Mouse (Mus musculus) heart, postnatal 0 days (tissue): ENCODE results near the gene Poln. TPM values are rescaled to one million over a fixed set of nuclear protein-coding genes. Genes with fewer than 3 reads are reported as not detected.

Experiments used
- ATAC-seq: fragments of 200-750 bp; cut with Nextera tagmentation; 2 replicates; pipeline ENCODE4 v1.8.0; 2017; ENCODE audit warnings: low read depth, moderate number of reproducible peaks, moderate library complexity; ENCODE audit not compliant: insufficient read depth
- DNase-seq: peaks from one replicate; pipeline ENCODE4 v3.0.0-alpha.2; 2016; ENCODE audit warnings: low spot score
- H3K27ac ChIP-seq: fragments of 300-500 bp; sonication (generic); 2 replicates; pipeline ENCODE4 v1.5.1; 2014; ENCODE audit warnings: low read depth, mild to moderate bottlenecking
- H3K27me3 ChIP-seq: fragments of 300-500 bp; sonication (generic); 2 replicates; pipeline ENCODE4 v1.6.1; 2014; ENCODE audit warnings: low read length, mixed read lengths; ENCODE audit not compliant: control insufficient read depth, insufficient read depth
- H3K36me3 ChIP-seq: fragments of 300-500 bp; sonication (generic); replicated peaks from 2 replicates; pipeline ENCODE4 v1.6.1; 2014; ENCODE audit warnings: low read length, mixed read lengths; ENCODE audit not compliant: control insufficient read depth, insufficient read depth
- H3K4me1 ChIP-seq: fragments of 300-500 bp; sonication (generic); 2 replicates; pipeline ENCODE4 v1.6.1; 2014; ENCODE audit warnings: antibody characterized with exemption; ENCODE audit not compliant: control insufficient read depth, insufficient read depth
- H3K4me2 ChIP-seq: fragments of 300-500 bp; sonication (generic); 2 replicates; pipeline ENCODE4 v1.6.1; 2014; ENCODE audit warnings: low read depth, mild to moderate bottlenecking, low read length, moderate library complexity
- H3K4me3 ChIP-seq: fragments of 300-500 bp; sonication (generic); 2 replicates; pipeline ENCODE4 v1.5.1; 2014; ENCODE audit warnings: low read depth, low read length
- H3K9ac ChIP-seq: fragments of 300-500 bp; sonication (generic); replicated peaks from 2 replicates; pipeline ENCODE4 v1.6.1; 2014; ENCODE audit warnings: low read depth, low read length, mixed read lengths
- H3K9me3 ChIP-seq: fragments of 300-500 bp; sonication (generic); replicated peaks from 2 replicates; pipeline ENCODE4 v1.6.1; 2016; ENCODE audit warnings: low read length; ENCODE audit not compliant: control insufficient read depth
- CTCF ChIP-seq: IDR thresholded peaks from 2 replicates; pipeline ENCODE4 v1.5.1; 2016; ENCODE audit warnings: antibody characterized with exemption, control low read depth, low read depth
- EP300 ChIP-seq: IDR thresholded peaks from 2 replicates; pipeline ENCODE4 v1.6.1; 2016; ENCODE audit warnings: antibody characterized with exemption, low read depth
- WGBS: fragments of 180-500 bp; shearing (Covaris S2); extraction: QIAGEN DNeasy Blood & Tissue Kit; methylation state at CpG from one replicate; pipeline ENCODE4 v1.1.7; 2014; 5-methylcytosine and 5-hydroxymethylcytosine counted together
- polyA plus RNA-seq: library from polyadenylated mRNA; unstranded; fragments of >200 nt; fragmentation: Nextera tagmentation; extraction: Ambion mirVana; gene quantifications from 2 replicates; pipeline ENCODE4 v1.2.1, GENCODE M21; 2015
- total RNA-seq: library from RNA; depleted of rRNA; stranded (reverse); fragments of >200 nt; gene quantifications from 2 replicates; pipeline ENCODE4 v1.2.3, GENCODE M21; 2014; ENCODE audit warnings: low replicate concordance

Poln gene
- total and polyA plus RNA-seq, 2 experiments from 2014 or later: 1.3 TPM; not detected in 1

GRCm38 (mm10) chr5:34031022-34031421 lies 138.2 kb downstream of the Poln start:
- DNase-seq (no peak), ATAC-seq (no peak)
- Histone ChIP-seq H3K27ac (no peak overlapping the region), H3K4me2 (no peak overlapping the region), H3K9me3 (no peaks in the 10 kb centered on the region), H3K9ac (no peak overlapping the region), H3K4me1 (0 out of 2 replicates have a peak, but pooled peaks cover 7% of the 10 kb centered on the region), H3K4me3 (no peak overlapping the region), H3K27me3 (no peaks in the 10 kb centered on the region), H3K36me3 (no peaks in the 10 kb centered on the region)
- 38% methylated on average over 6 of the region's 6 CpGs for WGBS
- no peak for TF ChIP-seq CTCF
- TF ChIP-seq EP300: no peak

GRCm38 (mm10) chr5:34030101-34030500 lies 139.1 kb downstream of the Poln start:
- DNase-seq: no peak

GRCm38 (mm10) chr5:34018968-34019367 lies 150.3 kb downstream of the Poln start:
- Histone ChIP-seq H3K9me3 (no peaks in the 10 kb centered on the region), H3K36me3 (no peaks in the 10 kb centered on the region), H3K4me1 (peaks cover 7% of the 10 kb centered on the region; the same call in 1 of the 2 replicates), H3K4me2 (no peak overlapping the region), H3K9ac (no peak overlapping the region), H3K4me3 (no peak overlapping the region), H3K27ac (no peak overlapping the region), H3K27me3 (no peaks in the 10 kb centered on the region)
- no peak for TF ChIP-seq EP300
- 50% methylated on average over 4 of the region's 4 CpGs for WGBS
- ATAC-seq (no peak), DNase-seq (no peak)

More at GRCm38 (mm10) chr5:34030101-34030500, 139.1 kb downstream of the Poln start:
- Histone ChIP-seq H3K27me3 (no peaks in the 10 kb centered on the region), H3K4me1 (0 out of 2 replicates have a peak, but pooled peaks cover 7% of the 10 kb centered on the region), H3K4me2 (no peak overlapping the region), H3K4me3 (no peak overlapping the region), H3K27ac (no peak overlapping the region), H3K36me3 (no peaks in the 10 kb centered on the region), H3K9me3 (no peaks in the 10 kb centered on the region), H3K9ac (no peak overlapping the region)
- WGBS: 61% methylated on average over 4 of the region's 4 CpGs
- no peak for TF ChIP-seq EP300
- no peak for TF ChIP-seq CTCF
- no peak for ATAC-seq

GRCm38 (mm10) chr5:34014652-34015051 lies 154.6 kb downstream of the Poln start:
- ATAC-seq (no peak), DNase-seq (no peak)
- no peak overlapping the region for H3K4me2 ChIP-seq
- whole genome bisulfite sequencing: 48% methylated on average over 1 of the region's 1 CpGs
- no peak overlapping the region for H3K4me3 ChIP-seq
- no peaks in the 10 kb centered on the region for H3K4me1 ChIP-seq
- no peak overlapping the region for H3K9ac ChIP-seq
- H3K36me3 ChIP-seq: no peaks in the 10 kb centered on the region
- H3K27me3 ChIP-seq: no peaks in the 10 kb centered on the region
- no peaks in the 10 kb centered on the region for H3K9me3 ChIP-seq
- H3K27ac ChIP-seq: no peak overlapping the region
- TF ChIP-seq CTCF (peak; percentile 14; the same call in 1 of the 2 replicates), EP300 (no peak)

- Histone ChIP-seq H3K4me1 (no peaks in the 10 kb centered on the region), H3K9me3 (no peaks in the 10 kb centered on the region), H3K36me3 (no peaks in the 10 kb centered on the region), H3K4me3 (no peak overlapping the region), H3K27me3 (no peaks in the 10 kb centered on the region), H3K27ac (no peak overlapping the region), H3K4me2 (no peak overlapping the region), H3K9ac (no peak overlapping the region)
- TF ChIP-seq EP300: no peak
- no peak for TF ChIP-seq CTCF
- 77% methylated on average over 4 of the region's 4 CpGs for WGBS
- ATAC-seq (no peak), DNase-seq (no peak)
Measured at GRCm38 (mm10) chr5:34007392-34007941, 161.8 kb downstream of the Poln start.

GRCm38 (mm10) chr5:34006832-34007231 lies 162.4 kb downstream of the Poln start:
- Histone ChIP-seq H3K9ac (no peak overlapping the region), H3K27ac (no peak overlapping the region), H3K4me2 (no peak overlapping the region), H3K4me3 (no peak overlapping the region), H3K4me1 (no peaks in the 10 kb centered on the region), H3K36me3 (no peaks in the 10 kb centered on the region), H3K27me3 (no peaks in the 10 kb centered on the region), H3K9me3 (no peaks in the 10 kb centered on the region)
- no peak for ATAC-seq
- DNase-seq: no peak
- WGBS: 58% methylated on average over 4 of the region's 4 CpGs
- TF ChIP-seq CTCF: no peak
- no peak for TF ChIP-seq EP300
